Mouse (Mus musculus): ENCODE measurements at regions not wholly inside any gene's neighbourhood (a gene's known extent, or its start where the extent isn't known, plus 50 kb on each side); places are given as distances from the start of the nearest gene placed in this dataset.

- TF ChIP-seq MXI1 (IDR thresholded peaks at IDR 0.05; ENCODE audit: low read depth, low read length) (no peak), ZC3H11A (IDR thresholded peaks at IDR 0.05; ENCODE audit: low read depth, low read length) (no peak), ELF1 (IDR thresholded peaks at IDR 0.05; ENCODE audit: low read depth, low read length) (no peak), NRF1 (IDR thresholded peaks at IDR 0.05; ENCODE audit: low read depth, low read length) (no peak), GABPA (IDR thresholded peaks at IDR 0.05; ENCODE audit: insufficient replicate concordance, low read depth, low read length) (no peak), RCOR1 (conservative IDR thresholded peaks at IDR 0.05; ENCODE audit: low read depth, low read length) (no peak), MYC (IDR thresholded peaks at IDR 0.05; ENCODE audit: low read depth, low read length) (peak; percentile 74; the same call in 1 of the 2 replicates), NELFE (IDR thresholded peaks at IDR 0.05; ENCODE audit: low read depth, low read length) (no peak), CTCF (conservative IDR thresholded peaks at IDR 0.05 in 1 of 2, IDR thresholded peaks at IDR 0.05 in 1 of 2; ENCODE audit: low read depth in 2 of 2, low read length in 2 of 2) (peak in 1 of 2 experiments; percentile 71; a peak in 3 of 4 replicates), TCF12 (IDR thresholded peaks at IDR 0.05; ENCODE audit: low read depth, low read length) (no peak), KAT2A (IDR thresholded peaks at IDR 0.05; ENCODE audit: insufficient replicate concordance, low read length) (no peak), BHLHE40 (IDR thresholded peaks at IDR 0.05; ENCODE audit: low read depth, low read length) (no peak)
These were observed 57.3 kb upstream of the Cpsf6 start (continued) for GRCm38 (mm10) chr10:117436875-117437715.

- no peak for DNase-seq (ENCODE audit: extremely low read depth)
- H3K4me1 ChIP-seq (ENCODE audit: control insufficient read depth in 1 of 2, insufficient read depth in 2 of 2), result peaks cover 0 to 21% of the 10 kb centered on the region in 2 experiments; a peak in 2 of 4 replicates
- H3K9ac ChIP-seq (ENCODE audit: insufficient read depth, low read depth), result no peak overlapping the region
- in situ Hi-C loops (cut with MboI; ENCODE audit: low pct_ligation_motif_present, low pct_unique_long_range_greater_than_20kb, low sequenced_read_pairs), result loop anchor here (25.0 kb wide), 1 partner anchor 174 kb away; no protein-coding TSS in a partner anchor
- dilution Hi-C loops (cut with MboI; ENCODE audit: extremely low pct_ligation_motif_present, extremely low pct_unique_long_range_greater_than_20kb, low sequenced_read_pairs), result no loop called here
- no peak overlapping the region for H3K27ac ChIP-seq (ENCODE audit: insufficient read depth, low read depth)
- H3K27me3 ChIP-seq (replicated peaks), result no peaks in the 10 kb centered on the region
- H3K9me3 ChIP-seq (replicated peaks; ENCODE audit: low read length), result peaks cover 2% of the 10 kb centered on the region
- H3K79me2 ChIP-seq (replicated peaks; ENCODE audit: control insufficient read depth, extremely low read depth, insufficient read depth, poor library complexity, severe bottlenecking), result no peaks in the 10 kb centered on the region
- no peak overlapping the region for H3K4me3 ChIP-seq (replicated peaks in 1 of 3; ENCODE audit: low read depth in 2 of 3, low read length in 2 of 3, poor library complexity in 1 of 3)
- no peak overlapping the region for H3K4me2 ChIP-seq (ENCODE audit: insufficient read depth, low read depth, poor library complexity, severe bottlenecking)
- no peaks in the 10 kb centered on the region for H3K36me3 ChIP-seq (replicated peaks in 1 of 2; ENCODE audit: control insufficient read depth in 1 of 2, insufficient read depth in 1 of 2, low read length in 1 of 2)
- no peak for TF ChIP-seq UBTF (IDR thresholded peaks at IDR 0.05; ENCODE audit: low read depth, low read length)
- TF ChIP-seq CHD1 (IDR thresholded peaks at IDR 0.05; ENCODE audit: low read depth, low read length), result no peak
- no peak for TF ChIP-seq ZMIZ1 (IDR thresholded peaks at IDR 0.05; ENCODE audit: low read depth, low read length)
These were observed 56.6 kb upstream of the Cpsf6 start for GRCm38 (mm10) chr10:117436308-117436874.

GRCm38 (mm10) chr10:117435734-117436121 lies 55.9 kb upstream of the Cpsf6 start:
- DNase-seq (ENCODE audit: extremely low read depth), result no peak
- TF ChIP-seq TCF12 (IDR thresholded peaks at IDR 0.05; ENCODE audit: low read depth, low read length) (no peak), CHD2 (IDR thresholded peaks at IDR 0.05; ENCODE audit: low read length) (no peak), ELF1 (IDR thresholded peaks at IDR 0.05; ENCODE audit: low read depth, low read length) (no peak), USF2 (conservative IDR thresholded peaks at IDR 0.05; ENCODE audit: low read depth, low read length) (no peak), MAFK (IDR thresholded peaks at IDR 0.05; ENCODE audit: insufficient replicate concordance, low read length) (no peak)
- Histone ChIP-seq H3K4me1 (ENCODE audit: control insufficient read depth in 1 of 2, insufficient read depth in 2 of 2) (peaks cover 0 to 21% of the 10 kb centered on the region in 2 experiments; a peak in 2 of 4 replicates), H3K36me3 (replicated peaks in 1 of 2; ENCODE audit: control insufficient read depth in 1 of 2, insufficient read depth in 1 of 2, low read length in 1 of 2) (no peaks in the 10 kb centered on the region), H3K27me3 (replicated peaks) (no peaks in the 10 kb centered on the region), H3K27ac (ENCODE audit: insufficient read depth, low read depth) (no peak overlapping the region), H3K4me2 (ENCODE audit: insufficient read depth, low read depth, poor library complexity, severe bottlenecking) (peak overlapping the region; percentile 63), H3K79me2 (replicated peaks; ENCODE audit: control insufficient read depth, extremely low read depth, insufficient read depth, poor library complexity, severe bottlenecking) (no peaks in the 10 kb centered on the region), H3K9ac (ENCODE audit: insufficient read depth, low read depth) (peak overlapping the region; percentile 15; the same call in 1 of the 2 replicates), H3K4me3 (replicated peaks in 1 of 3; ENCODE audit: low read depth in 2 of 3, low read length in 2 of 3, poor library complexity in 1 of 3) (peak overlapping the region in 1 of 3 experiments; percentile 51), H3K9me3 (replicated peaks; ENCODE audit: low read length) (peaks cover 2% of the 10 kb centered on the region)
- dilution Hi-C loops (cut with MboI; ENCODE audit: extremely low pct_ligation_motif_present, extremely low pct_unique_long_range_greater_than_20kb, low sequenced_read_pairs), result no loop called here
- in situ Hi-C loops (cut with MboI; ENCODE audit: low pct_ligation_motif_present, low pct_unique_long_range_greater_than_20kb, low sequenced_read_pairs), result loop anchor here (25.0 kb wide), 1 partner anchor 173 kb away; no protein-coding TSS in a partner anchor

Data from CH12.LX (cell line).